Mouse (Mus musculus) neural tube, postnatal 0 days (tissue): ENCODE measurements around the gene Apbb1ip. TPM values are rescaled to one million over a fixed set of nuclear protein-coding genes. Genes with fewer than 3 reads are reported as not detected.

Source experiments
- polyA plus RNA-seq: library from polyadenylated mRNA; unstranded; fragments of >200 nt; fragmentation: Nextera tagmentation; extraction: Ambion mirVana; gene quantifications from 2 replicates; pipeline ENCODE4 v1.2.1, GENCODE M21; 2015

Apbb1ip gene
- polyA plus RNA-seq, result 2.6 and 2.9 TPM in 2 replicates

GRCm38 (mm10) chr2:22773549-22774180 lies at the start of gene Apbb1ip:
Gene Apbb1ip, plus strand, starts transcription at chr2:22774094.

DNA sequence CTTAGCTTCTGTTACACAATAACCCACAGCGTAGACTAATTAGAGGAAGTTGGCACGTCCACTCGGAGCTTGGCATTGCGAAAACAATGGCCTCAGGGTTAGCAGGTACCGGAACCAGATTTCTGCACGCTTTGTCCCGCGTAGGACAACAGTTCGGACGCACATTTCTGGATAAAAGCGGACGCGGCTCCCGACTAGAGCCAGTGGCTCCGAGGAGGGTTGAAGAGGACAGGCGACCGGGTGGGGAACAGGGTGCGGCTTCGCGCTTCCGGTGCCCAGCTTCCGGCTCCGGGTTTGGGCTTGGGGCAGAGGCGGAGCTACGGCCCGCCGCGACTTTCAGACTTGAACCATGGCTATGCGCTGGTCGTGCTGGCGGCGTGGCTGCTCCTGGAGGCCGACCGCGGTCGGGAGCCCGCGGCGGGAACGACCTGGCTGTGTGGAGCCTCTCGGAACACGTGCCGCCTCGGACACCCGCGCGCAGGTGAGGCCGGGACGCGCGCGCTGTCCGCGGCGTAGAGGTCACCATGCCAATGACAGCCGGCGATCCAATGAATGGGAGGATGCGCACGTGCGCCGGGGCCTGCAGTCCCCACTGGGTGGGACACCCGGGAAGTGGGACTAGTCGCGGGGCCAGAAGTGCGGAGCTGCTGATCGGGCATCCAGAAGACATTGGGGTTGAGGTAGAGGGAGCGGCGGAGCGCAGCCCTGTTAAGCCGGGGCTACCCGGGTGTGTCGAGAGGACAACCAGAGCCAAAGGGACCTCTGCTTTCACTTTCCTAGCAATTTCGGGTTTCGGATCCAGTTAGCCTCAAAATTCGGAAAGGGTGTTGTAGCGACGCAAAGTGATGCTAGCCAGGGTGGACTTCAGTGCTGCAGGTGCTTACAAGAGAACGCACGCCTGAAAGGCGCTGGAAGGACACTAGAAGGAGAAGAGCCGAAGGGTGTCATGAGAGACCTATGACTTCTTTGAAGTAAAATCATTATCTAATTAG lies 121.7 kb downstream of the Apbb1ip start, which contains the start of gene Pdss1:
Gene Pdss1 (plus strand): TSS at position 241 of the 992 bp plus-strand sequence.

Other genes starting within 250 kb of the Apbb1ip start
- gene Gad2, start 151.9 kb upstream of the Apbb1ip start, polyA plus RNA-seq, result 38.6 and 44.6 TPM in 2 replicates
- 20.5 and 21.3 TPM in 2 replicates for gene Pdss1, start 121.4 kb downstream of the Apbb1ip start, polyA plus RNA-seq